Mouse (Mus musculus) central nervous system, embryonic 11.5 days (tissue): ENCODE data around the gene Vmn1r17. TPM values are rescaled to one million over a fixed set of nuclear protein-coding genes. Genes with fewer than 3 reads are reported as not detected.

Source experiments
- polyA plus RNA-seq: library from polyadenylated mRNA; depleted of rRNA; stranded (reverse); fragments of >200 nt; gene quantifications from 2 replicates; pipeline ENCODE4 v1.2.3, GENCODE M21; 2012; rRNA removed

Vmn1r17 gene
- not detected in 2 replicates for polyA plus RNA-seq

GRCm38 (mm10) chr6:57363627-57364026, at the start of gene Vmn1r17:
Vmn1r17 (minus strand) TSS chr6:57363727.

GRCm38 (mm10) chr6:57403480-57403879, 40.0 kb upstream of the Vmn1r17 start, which contains the start of gene Vmn1r19:
Vmn1r19 (plus strand) TSS chr6:57403780.

GRCm38 (mm10) chr6:57395683-57396082, 32.2 kb upstream of the Vmn1r17 start, which contains the start of gene Vmn1r18:
Vmn1r18 (minus strand) TSS chr6:57395783.

GRCm38 (mm10) chr6:57329394-57329793, 34.1 kb downstream of the Vmn1r17 start, which contains the start of gene Vmn1r16:
Vmn1r16 (minus strand) TSS chr6:57329494.

Other genes with a start within 250 kb of the Vmn1r17 start
- gene Vmn1r11, start 230.3 kb downstream of the Vmn1r17 start, polyA plus RNA-seq = not detected in 2 replicates
- gene Vmn1r12, start 206.8 kb downstream of the Vmn1r17 start, polyA plus RNA-seq = not detected in 2 replicates
- gene Vmn1r13, start 160.4 kb downstream of the Vmn1r17 start, polyA plus RNA-seq = 0.01 TPM in 1 of 2 replicates, not detected in the other
- gene Vmn1r14, start 132.0 kb downstream of the Vmn1r17 start, polyA plus RNA-seq = not detected in 2 replicates
- gene Vmn1r15, start 105.8 kb downstream of the Vmn1r17 start, polyA plus RNA-seq = not detected in 2 replicates
- not detected in 2 replicates for gene Vmn1r16, start 34.2 kb downstream of the Vmn1r17 start, polyA plus RNA-seq
- gene Vmn1r18, start 32.1 kb upstream of the Vmn1r17 start, polyA plus RNA-seq = not detected in 2 replicates
- not detected in 2 replicates for gene Vmn1r19, start 40.1 kb upstream of the Vmn1r17 start, polyA plus RNA-seq
- gene Vmn1r20, start 65.2 kb upstream of the Vmn1r17 start, polyA plus RNA-seq = not detected in 2 replicates
- gene Ppm1k, start 171.7 kb upstream of the Vmn1r17 start, polyA plus RNA-seq = 4.7 and 6.2 TPM in 2 replicates
- gene Herc6, start 217.3 kb upstream of the Vmn1r17 start, polyA plus RNA-seq = 2.3 and 2.9 TPM in 2 replicates